Mouse (Mus musculus) retina, postnatal 1 day (tissue): ENCODE results near the gene Tsnax.
A peak's percentile ranks its signal among the peaks of the same experiment; 100 is the strongest.

Experiments used
- DNase-seq: peaks from one replicate; pipeline ENCODE4 v3.0.0-alpha.2; 2012

The Tsnax gene

DNA sequence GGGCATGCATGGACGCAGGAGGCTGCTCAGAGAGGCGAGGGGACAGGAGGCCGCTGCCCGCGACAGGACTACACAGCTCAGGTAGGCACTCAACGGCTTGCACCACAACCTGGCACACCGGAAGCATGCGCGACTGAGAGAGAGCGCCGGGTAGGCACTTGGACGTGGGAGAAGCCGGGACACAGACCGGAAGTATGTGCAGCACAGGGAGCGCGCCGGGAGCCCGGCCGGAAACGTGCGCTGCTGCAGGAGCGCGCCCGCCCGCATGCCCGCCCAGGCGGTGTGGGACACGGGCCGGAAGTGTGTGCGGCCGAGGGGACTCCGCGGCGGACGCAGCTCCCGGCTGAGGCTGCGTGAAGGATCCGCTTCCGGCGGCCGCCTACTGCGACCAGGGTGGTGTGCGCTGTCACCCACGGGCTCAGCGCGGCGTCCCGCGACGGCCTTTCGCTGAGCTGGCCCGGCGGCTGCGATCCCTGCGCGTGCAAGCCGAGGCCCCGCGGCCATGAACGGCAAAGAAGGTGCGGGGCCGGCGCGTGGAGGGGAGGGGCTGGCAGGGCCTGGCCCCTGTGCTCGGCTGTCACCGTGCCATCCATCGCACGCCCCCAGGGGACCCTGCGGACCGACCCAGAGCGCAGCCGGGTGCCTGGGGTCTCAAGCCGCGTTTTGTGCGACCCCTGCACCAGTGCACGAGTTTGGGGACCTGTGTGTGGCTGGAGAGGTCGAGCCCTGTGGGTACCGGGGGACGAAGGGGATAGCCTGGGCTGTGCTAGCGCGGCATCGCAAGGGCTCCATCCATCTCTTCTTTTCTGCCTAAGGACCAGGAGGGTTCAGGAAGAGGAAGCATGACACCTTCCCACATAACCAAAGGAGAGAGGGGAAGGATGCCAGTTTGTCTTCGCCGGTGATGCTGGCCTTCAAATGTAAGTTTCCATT, at the start of gene Tsnax:
Gene Tsnax, plus strand, starts transcription at position 303 of the 933 bp plus-strand sequence.
- peak; percentile 96 for DNase-seq

DNA sequence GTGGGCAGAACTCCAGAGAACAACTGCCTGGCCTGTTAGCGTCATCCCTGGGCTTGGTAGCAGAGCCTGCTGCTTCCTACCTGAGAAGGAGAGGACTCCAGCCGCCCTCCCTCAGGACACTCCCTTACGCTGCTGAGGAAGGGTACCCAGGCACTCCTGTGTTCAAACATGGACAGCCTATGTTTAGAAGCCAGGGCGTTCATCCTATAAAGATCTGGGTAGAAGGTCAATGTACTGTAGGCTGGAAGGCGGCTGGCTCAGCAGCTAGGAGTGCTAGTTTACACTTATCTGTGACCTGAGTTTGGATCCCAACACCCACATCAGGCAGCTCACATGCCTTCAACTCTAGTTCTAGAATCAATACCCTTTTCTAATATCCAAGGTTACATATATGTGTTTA, 49.6 kb upstream of the Tsnax start:
- no peak for DNase-seq

DNA sequence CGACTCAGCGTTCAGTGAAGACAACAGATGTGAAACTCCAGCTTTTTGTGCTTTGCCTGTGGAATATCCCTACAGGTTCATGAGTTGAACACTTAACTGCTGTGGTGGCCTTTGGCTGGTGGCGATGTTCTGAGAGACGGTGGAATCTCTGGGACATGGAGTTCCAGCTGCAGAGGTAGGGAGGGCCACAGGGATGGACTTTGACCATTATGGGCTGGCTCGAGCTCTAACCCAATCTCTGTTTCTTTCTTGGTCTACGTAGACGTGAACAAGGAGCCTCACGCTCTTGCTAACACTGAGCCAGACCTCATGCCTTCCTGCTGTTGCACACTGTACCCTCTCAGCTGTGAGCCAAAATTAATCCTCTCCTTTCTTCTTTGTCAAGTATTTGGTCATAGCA, 47.8 kb upstream of the Tsnax start:
- no peak for DNase-seq

DNA sequence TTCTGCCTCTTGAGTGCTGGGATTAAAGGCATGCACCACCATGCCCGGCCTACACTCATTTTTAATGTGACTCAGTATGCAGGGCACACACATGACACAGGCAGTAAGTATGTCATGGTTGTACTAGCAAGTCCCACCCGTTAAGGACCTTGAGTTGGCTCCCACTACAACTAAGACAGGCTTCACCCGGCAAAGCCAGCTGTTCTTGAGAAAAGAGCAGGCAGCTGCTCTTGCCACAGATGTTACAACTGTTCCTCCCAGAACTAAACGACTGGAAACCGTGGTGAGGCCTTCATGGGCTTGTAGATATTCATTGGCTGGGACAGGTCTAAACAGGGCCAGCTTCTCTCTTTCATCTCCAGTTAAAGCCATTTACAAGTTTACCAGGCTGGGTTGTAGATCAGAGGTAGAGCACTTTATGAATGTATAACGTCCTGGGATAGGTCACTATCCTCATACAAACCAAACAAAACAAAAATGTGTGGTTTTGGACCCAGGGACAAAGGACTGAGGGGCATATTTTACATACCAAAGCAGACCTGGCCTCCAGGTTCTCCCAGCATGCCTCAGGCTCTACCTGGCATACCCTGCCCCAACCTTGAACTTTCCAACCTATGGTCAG, 42.4 kb upstream of the Tsnax start:
- DNase-seq, result no peak

DNA sequence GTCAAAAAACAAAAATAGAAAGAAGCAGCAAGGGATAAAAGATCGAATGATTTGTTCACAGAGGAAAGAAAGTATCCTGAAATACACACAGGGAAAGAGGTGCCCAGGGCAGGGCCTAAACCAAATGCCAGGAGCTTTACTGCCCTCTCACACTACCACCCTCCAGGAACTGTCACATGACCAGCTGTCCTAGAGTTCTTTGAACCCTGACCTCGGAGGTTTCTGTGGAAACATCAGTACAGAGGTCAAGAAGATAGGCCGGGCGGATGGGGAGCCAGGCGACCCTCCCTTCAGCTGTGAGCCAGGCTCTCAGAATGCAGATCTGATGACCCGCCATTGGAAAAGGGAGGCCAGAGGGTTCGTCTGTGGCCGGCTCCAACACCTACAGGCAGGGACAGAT, 39.6 kb upstream of the Tsnax start:
- DNase-seq, result no peak

DNA sequence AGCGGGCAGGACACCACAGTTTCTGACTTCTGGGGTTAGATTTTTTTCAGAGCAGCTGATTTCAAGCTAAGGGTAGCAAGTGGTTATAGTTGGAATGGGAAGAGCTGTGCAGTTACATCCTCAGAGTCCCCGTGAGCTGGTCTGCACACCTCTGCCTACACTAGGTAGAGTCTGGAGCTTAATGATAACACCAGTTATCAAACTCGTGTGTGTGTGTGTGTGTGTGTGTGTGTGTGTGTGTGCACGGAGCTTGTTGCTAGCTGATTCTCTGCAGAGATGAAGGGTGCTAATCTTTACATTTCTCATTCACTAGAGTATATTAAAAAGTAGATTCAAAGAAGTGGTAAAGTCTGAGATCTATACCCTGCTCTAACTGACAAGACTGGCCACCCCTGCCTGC, 38.5 kb upstream of the Tsnax start:
- no peak for DNase-seq

DNA sequence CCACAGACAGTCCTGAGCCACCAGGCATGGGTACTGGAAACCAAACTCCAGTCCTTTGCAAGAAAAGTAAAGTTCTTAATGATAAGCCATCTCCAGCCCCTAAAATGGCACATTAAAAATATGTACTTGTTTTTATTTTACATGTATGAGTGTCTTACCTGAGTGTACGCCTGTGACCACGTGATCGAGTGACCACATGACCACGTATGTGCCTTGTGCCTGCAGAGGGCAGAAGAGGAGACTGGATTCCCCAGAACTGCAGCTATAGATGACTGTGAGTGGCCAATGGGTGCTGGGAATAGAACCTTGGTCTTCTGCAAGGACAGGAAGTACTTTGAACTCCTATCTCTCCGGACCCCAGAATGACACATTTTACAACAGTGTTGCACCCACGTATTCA, 36.6 kb upstream of the Tsnax start:
- no peak for DNase-seq

DNA sequence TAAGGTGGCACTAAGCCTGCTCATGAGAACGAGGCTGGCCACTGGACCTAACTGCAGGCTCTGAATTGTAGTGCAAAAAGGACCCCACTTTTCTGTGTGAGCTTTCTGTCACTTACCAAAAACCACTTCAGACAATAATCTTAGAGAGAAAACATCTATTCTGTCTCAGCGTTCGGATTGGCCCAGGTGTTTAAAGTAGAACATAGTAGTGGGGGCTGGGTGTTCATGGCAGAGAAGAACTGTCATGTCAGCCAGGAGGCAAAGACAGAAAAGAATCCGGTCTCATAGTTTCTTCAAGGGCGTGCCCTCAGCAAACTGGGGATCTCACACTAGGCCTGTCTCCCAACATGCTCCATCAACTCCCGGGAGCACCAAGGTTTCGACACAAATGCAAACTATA, 34.8 kb upstream of the Tsnax start:
- DNase-seq, result no peak

DNA sequence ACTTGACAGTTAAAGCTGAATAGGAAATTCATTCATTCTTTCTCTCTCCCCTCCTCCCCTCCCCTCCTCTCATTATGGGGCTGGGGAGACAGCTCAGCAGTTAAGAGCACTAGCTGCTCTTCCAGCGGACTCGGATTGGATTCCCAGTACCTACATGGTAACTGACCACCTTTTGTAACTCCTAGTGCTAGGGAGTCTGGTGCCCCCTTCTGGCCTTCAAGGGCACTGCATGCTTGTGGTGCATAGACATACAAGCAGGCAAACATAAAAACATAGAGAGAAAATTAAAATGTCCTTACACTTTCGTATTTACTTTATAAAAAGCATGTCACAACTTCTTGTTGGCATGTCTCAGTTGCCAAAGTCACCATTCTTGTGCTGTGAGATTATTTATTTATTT, 32.8 kb upstream of the Tsnax start:
- DNase-seq, result no peak

DNA sequence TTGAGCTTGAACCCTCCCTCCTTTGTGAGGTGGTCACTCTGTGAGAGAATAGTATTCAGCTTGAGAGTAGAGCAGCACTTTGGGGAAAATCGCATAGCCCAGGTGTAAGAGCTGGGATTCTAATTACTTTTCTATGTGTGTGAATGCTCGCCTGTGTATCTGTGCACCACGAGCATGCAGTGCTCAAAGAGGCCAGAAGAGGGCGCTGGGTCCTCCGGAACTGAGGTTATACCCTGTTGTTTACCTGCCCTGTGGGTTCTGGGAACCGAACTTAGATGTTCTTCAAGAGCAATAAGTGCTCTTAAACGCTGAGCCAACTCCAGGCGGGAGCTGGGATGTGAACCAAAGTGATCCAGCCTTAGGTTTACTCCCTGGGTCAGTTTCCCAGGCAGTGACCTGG, 32.0 kb upstream of the Tsnax start:
- no peak for DNase-seq

DNA sequence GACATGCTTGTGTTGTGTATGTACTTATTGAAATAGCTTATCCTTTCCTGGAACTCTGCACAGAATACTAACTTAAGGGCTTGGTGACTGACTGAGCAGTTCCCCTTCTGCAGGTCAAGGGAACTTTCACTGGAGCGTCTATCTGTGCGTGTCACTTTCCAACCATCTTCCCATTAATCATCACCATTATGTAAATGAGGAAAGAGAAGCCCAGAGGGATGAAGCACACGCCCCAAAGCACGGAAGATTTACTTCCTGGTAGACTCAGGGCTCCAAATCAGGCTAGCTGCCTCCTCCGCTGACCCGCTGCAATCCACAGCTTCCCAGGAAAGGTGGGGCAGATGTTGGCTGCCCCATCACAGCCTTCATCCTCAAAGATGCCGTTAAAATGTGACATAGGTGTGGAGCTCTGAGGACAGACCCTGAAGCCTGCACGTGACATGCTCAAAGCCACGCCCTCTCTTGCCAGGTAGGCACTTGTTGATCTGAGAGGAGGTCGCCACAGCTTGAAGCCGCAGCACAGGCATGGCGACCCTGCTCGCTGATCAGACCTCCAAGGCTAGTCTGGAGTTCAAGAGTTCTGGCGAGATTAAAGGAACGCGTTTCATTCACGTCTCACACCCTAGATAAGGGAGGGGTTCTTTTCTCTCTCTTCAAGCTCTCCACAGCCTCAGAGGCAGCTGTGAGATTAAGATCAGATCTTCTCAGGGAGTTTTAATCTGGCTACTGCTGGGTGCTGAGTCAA, 21.7 kb upstream of the Tsnax start:
- DNase-seq, result peak; percentile 49

DNA sequence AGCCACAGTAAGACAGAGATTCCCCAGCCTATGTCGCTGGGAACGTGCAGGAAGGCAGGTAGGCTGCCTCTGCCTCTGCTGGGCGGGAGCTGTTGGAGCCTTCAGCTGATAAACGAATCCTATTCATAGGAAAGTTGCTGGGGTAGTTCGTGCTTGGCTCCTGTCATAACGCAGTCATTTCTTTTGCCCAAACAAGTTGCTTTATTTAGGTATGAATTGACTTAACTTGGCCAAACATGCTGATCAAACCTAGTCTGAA, 21.2 kb upstream of the Tsnax start:
- no peak for DNase-seq

DNA sequence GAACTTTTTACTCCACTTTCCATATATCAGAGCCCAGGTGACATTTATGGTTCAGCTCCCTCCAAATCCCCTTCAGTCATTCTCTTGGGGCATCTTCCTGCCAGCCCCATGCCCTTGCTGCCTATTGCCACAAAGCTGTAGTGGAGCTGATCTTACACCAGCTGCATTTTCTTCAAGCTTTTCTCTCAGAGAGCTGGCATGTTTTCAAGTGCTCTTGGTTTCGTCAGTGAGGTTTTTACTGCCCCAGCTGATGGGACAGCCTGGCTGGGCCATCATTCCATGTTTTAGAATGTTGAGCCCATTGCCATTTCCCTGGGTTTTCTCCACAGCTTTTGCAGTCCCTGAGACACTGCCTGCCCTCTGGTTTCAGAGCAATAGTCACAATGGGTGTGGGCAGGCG, 17.0 kb upstream of the Tsnax start:
- no peak for DNase-seq

DNA sequence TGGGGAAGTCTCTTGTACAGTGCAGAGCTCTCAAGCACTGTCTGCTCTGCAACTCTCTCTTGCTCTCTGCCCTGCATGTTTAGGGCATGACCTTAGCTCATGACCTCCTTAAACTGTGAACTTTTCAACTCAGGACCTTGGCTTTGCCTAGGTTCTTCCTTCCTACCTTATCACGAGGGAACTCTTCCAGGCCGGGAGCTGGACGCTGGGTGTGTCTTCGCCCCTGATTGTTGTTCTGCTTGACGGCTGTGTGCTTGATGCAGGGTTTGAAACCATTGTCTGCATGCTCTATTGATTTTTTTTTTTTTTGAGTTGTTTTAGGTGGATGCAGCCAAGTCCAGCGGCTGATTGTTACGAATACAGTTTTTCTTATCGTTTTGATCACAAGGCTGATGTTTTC, 11.3 kb downstream of the Tsnax start:
- no peak for DNase-seq

DNA sequence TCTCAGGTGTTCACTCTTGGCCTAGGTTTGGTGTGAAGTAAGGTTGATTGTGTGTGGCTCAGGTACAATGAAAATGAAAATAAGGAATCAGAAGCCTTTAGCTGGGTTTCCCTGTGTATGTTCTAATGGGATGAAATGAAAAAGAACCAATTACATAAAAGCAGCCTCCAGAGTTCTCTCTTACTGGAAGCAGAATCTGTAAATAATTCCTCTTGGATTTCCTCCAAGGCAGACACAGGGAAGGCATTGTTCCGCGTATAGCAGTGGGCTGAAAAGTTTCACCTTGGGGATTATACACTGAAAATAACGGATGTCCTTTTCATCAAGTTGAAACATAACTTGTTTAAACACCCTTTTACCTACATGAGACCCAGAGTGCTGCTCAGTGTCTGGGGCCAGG, 14.4 kb downstream of the Tsnax start:
- no peak for DNase-seq

DNA sequence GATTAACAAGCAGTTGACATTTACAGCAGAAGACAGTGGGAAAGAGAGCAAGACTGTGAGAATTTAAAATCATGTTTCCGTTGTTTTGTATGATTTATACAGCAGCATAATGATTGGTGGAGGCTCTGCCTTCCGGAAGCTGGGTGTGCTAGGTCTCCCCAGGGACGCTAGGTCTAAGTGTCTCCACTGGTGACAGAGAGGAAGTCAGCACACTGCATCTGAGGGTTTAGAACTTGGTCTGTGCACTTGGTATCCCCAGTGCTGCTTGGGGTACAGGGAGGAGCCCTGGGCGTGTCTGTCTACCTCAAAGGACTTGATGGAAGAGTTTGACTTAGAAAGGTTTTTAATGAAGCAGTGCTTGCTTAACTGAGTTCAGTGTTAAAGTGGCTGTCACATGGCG, 16.0 kb downstream of the Tsnax start:
- DNase-seq, result no peak

DNA sequence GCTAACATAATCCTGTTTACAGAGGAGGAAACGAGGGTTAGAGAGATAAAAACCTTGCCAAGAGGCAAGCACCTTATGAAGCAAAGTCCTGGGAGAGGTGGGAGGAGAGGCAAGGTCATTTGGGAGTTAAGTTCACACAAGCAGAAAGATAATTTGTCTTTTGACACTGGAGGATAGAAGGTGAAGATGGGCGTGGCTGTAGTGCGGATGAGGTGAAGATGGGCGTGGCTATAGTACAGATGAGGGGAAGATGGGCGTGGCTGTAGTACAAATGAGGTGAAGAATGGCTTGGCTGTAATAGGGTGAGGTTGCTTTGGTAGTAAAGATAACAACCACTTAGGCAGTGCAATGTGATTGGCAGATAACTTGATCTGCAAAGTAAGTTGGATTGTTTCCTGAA, 18.5 kb downstream of the Tsnax start:
- DNase-seq, result no peak

DNA sequence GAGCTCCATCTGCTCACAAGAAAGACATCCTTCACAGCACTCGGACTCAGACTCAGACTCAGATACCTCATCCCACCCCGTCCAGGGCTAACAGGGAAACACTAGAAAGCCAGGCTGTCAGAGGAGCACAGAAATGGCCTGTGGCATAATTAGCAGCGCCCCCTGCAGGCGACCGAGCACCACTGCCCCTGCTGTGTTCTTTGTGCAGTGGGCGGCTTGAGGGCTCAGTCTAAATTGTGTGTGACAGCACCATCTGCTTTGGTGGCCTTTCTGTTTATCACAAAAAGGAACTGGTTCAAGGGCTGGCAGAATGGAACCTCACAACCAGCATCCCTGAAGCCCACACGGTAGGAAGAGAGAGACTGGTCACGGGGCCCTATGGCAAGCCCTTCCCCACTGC, 21.9 kb downstream of the Tsnax start:
- peak; percentile 95 for DNase-seq

DNA sequence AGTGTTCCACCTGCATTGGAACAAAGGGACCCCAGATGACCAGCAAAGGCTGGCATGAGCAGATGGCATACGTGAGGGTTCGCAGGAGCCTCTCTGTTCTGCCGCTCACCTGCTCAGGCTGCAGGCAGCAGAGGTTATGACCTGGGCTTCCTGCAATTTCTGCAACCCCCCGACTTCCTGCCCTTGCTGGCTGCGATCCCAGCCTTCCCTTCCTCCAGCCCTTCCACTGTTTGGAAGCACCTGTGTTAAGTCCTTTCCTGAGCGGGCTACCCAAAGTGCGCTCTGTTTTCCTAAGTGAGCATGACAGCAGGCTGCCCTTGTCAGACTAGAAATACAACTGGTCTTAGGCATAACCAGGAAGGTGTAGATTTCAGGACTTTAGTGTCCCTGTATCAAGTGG, 24.3 kb downstream of the Tsnax start:
- no peak for DNase-seq

DNA sequence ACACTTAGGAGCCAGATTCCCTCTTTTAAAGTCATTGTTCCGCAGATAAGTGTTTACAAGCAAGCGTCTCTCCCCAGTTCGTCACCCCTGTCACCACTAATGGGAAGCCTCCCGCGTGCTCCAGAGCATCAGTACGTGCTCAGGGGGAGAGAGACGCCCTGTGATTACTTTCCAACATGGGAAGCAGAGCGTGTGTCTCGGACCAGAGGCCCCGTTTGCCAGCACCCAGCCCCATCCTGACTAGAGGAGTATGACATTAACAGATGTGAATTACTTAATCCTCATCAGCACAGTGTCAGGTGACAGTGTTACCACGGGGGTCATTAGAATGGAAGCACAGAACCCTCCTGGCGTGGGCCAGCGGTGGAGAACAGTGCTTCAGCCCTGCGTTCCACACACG, 25.9 kb downstream of the Tsnax start:
- DNase-seq, result no peak

DNA sequence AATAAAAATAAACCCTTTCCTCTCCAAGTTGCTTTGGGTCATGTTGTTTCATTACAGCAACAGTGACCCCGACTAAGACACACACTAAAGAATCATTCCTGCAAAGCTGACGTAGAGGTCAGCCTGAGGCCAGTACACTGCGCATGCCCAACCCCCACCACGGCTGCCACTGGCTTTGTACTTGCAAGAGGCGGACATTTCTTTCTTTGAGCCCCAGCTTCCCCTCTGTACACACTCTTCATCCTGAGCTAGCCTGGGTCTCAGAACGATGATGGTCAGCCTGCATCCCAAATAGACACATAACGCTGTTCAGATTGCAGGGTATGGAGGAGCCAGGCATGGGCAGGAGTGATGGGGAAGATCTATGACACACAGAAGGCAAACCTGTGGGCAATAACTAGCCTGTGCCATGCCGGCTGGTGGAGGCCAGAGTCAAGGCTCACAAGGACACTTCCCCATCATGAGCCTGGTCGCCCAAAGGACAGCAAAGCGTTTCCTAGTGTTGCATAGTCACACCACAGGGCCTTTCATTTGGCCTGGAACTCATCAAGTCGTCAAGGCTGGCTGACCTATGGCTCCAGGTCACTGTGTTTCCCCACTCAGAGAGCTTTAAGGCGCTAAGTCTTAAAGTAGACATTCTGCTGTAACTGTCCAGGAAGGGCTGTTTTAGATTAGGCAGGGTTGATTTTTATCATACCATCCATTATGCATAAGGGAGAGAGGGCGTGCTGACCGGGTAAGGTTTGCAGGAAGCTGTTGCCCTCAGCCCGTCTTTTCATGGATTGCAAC, 28.0 kb downstream of the Tsnax start:
- no peak for DNase-seq

DNA sequence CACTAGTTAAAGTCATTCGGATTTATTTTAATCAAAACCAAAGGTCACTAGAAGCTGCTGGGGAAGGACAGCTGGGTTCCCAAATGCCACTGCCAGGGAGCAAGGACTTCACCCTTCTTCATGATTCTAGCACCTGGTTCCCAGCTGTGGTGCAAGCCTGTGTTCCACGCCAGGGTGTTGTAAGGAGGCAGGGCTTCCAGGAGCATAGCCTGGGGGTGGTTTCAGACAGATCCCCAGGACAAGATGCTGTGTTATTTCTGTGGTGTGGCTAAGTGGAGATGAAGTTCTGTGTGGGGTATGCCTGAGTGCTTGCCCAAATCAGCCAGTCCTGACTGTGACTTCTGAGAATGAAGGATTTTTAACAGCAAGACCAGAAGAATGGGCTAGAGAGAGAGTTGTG, 28.7 kb downstream of the Tsnax start:
- DNase-seq, result no peak

DNA sequence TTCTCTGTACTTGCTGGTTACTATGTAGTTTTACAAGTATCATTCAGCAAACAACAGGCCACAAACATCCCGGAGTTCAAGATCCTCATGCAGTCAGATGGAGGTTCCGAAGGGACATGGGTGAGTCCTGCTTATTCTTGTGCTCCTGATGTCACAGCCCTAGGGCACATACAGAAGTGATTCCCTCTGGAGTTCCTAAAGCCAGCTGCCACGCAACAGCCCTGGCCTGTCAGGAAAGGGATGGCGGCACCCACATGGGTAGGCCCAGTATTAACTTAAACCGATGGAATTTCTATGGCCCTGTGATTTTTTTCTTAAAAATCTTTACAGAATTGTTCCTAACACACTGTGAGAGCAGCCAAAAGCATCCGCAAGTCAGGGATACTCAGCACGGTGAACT, 30.6 kb downstream of the Tsnax start:
- DNase-seq, result no peak
